Mouse (Mus musculus) forebrain, embryonic 12.5 days (tissue): ENCODE measurements around the gene Ano6. TPM values are rescaled to one million over a fixed set of nuclear protein-coding genes. Genes with fewer than 3 reads are reported as not detected.
A peak's percentile ranks its signal among the peaks of the same experiment; 100 is the strongest.

Experiments used
- ATAC-seq: fragments of 200-750 bp; cut with Nextera tagmentation; 2 replicates; pipeline ENCODE4 v1.8.0; 2017; ENCODE audit warnings: moderate TSS enrichment; ENCODE audit not compliant: low FRiP score
- H3K27ac ChIP-seq: fragments of 300-500 bp; sonication (generic); 2 replicates; pipeline ENCODE4 v1.5.1; 2016; ENCODE audit warnings: mild to moderate bottlenecking
- H3K27me3 ChIP-seq: fragments of 300-500 bp; sonication (generic); 2 replicates; pipeline ENCODE4 v1.6.1; 2016; ENCODE audit warnings: mild to moderate bottlenecking
- H3K36me3 ChIP-seq: fragments of 300-500 bp; sonication (generic); replicated peaks from 2 replicates; pipeline ENCODE4 v1.6.1; 2016; ENCODE audit warnings: mild to moderate bottlenecking
- H3K4me1 ChIP-seq: fragments of 300-500 bp; sonication (generic); 2 replicates; pipeline ENCODE4 v1.6.1; 2016
- H3K4me2 ChIP-seq: fragments of 300-500 bp; sonication (generic); 2 replicates; pipeline ENCODE4 v1.6.1; 2016; ENCODE audit warnings: mild to moderate bottlenecking, moderate library complexity
- H3K4me3 ChIP-seq: fragments of 300-500 bp; sonication (generic); replicated peaks from 2 replicates; pipeline ENCODE4 v1.5.1; 2016; ENCODE audit warnings: mild to moderate bottlenecking
- H3K9ac ChIP-seq: fragments of 300-500 bp; sonication (generic); 2 replicates; pipeline ENCODE4 v1.6.1; 2016; ENCODE audit warnings: mild to moderate bottlenecking
- H3K9me3 ChIP-seq: fragments of 300-500 bp; sonication (generic); 2 replicates; pipeline ENCODE4 v1.6.1; 2016
- WGBS: fragments of 180-500 bp; shearing (Covaris S2); methylation state at CpG from one replicate; pipeline ENCODE4 v1.1.7; 2016; 5-methylcytosine and 5-hydroxymethylcytosine counted together
- polyA plus RNA-seq: library from polyadenylated mRNA; unstranded; fragments of >200 nt; fragmentation: Nextera tagmentation; extraction: Ambion mirVana; gene quantifications from 2 replicates; pipeline ENCODE4 v1.2.1, GENCODE M21; 2016

The Ano6 gene
- polyA plus RNA-seq, 1 experiment from 2014 or later = 36.3 TPM

DNA sequence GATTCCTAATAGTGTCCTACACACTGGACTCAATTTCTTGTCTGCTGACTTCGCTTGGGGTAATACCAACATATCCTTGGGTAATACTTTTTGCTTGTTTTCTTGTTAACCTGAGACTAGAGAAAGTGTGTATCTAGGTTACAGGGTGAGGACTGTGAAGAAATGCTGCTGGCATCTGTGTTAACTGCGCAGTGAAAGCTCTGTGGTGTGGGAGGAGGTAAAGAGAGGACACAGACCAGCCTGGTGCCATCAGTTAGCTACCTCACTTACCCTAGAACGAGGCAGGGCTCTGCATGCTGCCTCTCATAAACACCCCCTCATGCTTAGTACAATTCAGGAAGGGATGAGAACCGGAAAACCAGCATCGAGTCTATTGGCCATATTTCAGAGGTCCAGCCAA lies 32.6 kb upstream of the Ano6 start:
- Histone ChIP-seq H3K4me2 (no peak overlapping the region), H3K4me3 (no peak overlapping the region), H3K9ac (no peak overlapping the region), H3K9me3 (no peaks in the 10 kb centered on the region), H3K4me1 (no peaks in the 10 kb centered on the region), H3K36me3 (no peaks in the 10 kb centered on the region), H3K27me3 (no peaks in the 10 kb centered on the region; the same call in 1 of the 2 replicates), H3K27ac (no peak overlapping the region)
- WGBS = 83% methylated on average over 5 of the region's 5 CpGs
- no peak for ATAC-seq

DNA sequence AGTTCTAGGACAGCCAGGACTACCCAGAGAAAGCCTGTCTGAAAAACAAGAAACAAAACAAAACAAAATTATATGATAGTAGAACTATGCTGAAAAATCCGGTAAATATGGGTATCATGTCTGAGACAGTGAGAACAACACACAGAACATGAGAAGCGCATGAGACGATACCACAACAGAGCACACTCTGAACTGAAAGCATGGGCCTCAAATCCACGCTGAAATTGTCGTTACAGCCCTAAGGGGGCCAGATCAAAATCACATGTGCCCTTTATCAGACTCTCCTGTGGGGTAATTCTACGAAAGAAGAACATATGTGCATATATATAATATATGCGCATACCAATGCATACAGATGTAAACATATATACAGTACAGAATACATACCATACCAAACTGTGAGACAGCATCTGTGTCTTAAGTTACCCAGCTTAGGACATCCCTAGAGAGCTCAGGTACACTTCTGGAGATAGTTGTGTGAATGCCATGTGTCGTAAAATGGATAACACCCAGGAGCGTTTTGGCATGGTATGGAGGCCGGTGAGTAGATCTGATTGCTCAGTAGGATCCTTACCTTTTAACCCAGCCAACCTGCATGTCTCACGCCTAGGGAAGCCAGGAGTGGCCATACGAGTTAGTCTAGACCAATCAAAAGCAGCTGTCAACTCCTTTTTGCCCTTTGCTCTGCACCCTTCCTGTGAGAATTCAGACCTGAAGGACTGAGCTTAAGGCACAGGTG lies 31.8 kb upstream of the Ano6 start:
- no peak overlapping the region for H3K4me2 ChIP-seq
- no peak overlapping the region for H3K4me3 ChIP-seq
- no peaks in the 10 kb centered on the region for H3K36me3 ChIP-seq
- H3K27me3 ChIP-seq = no peaks in the 10 kb centered on the region; the same call in 1 of the 2 replicates
- ATAC-seq = no peak
- H3K9me3 ChIP-seq = no peaks in the 10 kb centered on the region
- no peak overlapping the region for H3K9ac ChIP-seq
- no peaks in the 10 kb centered on the region for H3K4me1 ChIP-seq
- WGBS = 82% methylated on average over 12 of the region's 12 CpGs
- H3K27ac ChIP-seq = no peak overlapping the region

DNA sequence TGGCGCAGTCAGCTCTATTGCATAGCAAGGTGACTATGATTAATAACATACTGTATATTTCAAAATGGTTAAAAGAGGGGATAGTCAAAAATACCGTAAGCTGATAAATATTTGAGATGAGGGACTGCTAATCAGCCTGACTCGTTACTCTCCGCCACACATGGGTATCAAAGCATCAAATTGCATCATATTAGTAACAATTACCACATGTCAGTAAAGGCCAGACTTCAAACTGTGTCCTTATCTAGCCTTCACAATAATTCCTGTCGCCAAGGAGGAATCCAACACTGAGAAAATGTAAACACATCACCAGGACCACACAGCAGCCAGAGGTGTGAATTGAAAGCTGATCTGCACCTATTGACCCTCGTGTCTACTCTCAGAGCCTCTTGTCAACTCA lies 30.8 kb upstream of the Ano6 start:
- Histone ChIP-seq H3K9me3 (no peaks in the 10 kb centered on the region), H3K4me3 (no peak overlapping the region), H3K36me3 (no peaks in the 10 kb centered on the region), H3K27me3 (no peaks in the 10 kb centered on the region; the same call in 1 of the 2 replicates), H3K4me2 (no peak overlapping the region), H3K9ac (no peak overlapping the region), H3K27ac (no peak overlapping the region), H3K4me1 (no peaks in the 10 kb centered on the region)
- no peak for ATAC-seq
- WGBS = 76% methylated on average over 6 of the region's 6 CpGs

DNA sequence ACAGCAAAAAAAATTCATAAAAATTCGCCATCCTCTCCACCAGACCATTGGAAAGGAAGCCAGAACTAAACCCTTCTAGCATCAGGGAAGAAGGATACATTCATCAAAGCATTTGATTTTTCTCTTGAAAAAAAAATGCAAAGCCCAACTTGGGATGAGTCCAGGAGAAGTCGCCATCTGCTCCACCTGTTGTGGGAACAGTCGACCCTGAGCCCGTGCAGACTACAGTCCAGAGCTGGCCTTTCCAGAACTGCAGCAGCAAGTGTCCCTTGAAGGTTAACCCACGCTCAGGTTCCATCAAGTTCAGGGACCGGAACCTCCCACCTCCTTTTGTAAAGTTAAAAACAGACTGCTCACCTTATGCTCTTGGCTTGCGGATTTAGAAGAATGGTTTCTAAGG lies 29.2 kb upstream of the Ano6 start:
- no peak overlapping the region for H3K9ac ChIP-seq
- no peaks in the 10 kb centered on the region for H3K4me1 ChIP-seq
- H3K27me3 ChIP-seq = no peaks in the 10 kb centered on the region; the same call in 1 of the 2 replicates
- WGBS = 83% methylated on average over 7 of the region's 7 CpGs
- no peak overlapping the region for H3K4me2 ChIP-seq
- H3K27ac ChIP-seq = no peak overlapping the region
- H3K9me3 ChIP-seq = no peaks in the 10 kb centered on the region
- no peaks in the 10 kb centered on the region for H3K36me3 ChIP-seq
- no peak for ATAC-seq
- H3K4me3 ChIP-seq = no peak overlapping the region

DNA sequence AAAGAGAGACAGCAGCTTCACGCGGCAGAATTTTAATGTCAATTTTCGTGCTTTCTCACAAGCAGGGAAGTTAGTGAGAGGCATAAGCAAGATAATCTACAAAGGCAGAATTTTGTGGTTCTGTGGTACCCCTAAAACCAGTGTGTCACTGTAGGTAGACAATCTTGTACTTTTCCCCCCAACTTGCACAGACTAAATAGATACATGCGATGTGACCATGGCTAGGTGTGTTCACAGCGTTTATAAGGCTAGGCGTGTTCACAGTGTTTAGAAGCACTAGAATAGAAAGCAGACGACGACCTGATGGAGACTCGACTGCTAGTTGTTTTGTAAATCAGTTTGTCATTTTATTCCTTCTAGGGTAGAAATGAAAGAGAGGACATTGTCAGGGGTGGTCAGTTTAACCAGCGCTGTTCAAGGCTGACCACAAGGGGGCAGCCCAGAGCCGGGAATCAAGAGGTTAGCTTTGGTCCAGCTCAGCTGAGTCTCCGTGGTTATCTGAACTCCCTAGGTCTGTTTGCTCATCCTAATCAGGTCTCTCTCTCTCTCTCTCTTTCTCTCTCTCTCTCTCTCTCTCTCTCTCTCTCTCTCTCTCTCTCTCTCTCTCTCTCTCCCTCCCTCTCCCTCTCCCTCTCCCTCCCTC lies 27.9 kb upstream of the Ano6 start:
- 39% methylated on average over 12 of the region's 12 CpGs for WGBS
- H3K27me3 ChIP-seq = no peaks in the 10 kb centered on the region; the same call in 1 of the 2 replicates
- no peak overlapping the region for H3K4me2 ChIP-seq
- no peak overlapping the region for H3K9ac ChIP-seq
- no peaks in the 10 kb centered on the region for H3K4me1 ChIP-seq
- ATAC-seq = peak; percentile 83; the same call in 1 of the 2 replicates
- H3K9me3 ChIP-seq = no peaks in the 10 kb centered on the region
- H3K27ac ChIP-seq = no peak overlapping the region
- no peaks in the 10 kb centered on the region for H3K36me3 ChIP-seq
- no peak overlapping the region for H3K4me3 ChIP-seq

DNA sequence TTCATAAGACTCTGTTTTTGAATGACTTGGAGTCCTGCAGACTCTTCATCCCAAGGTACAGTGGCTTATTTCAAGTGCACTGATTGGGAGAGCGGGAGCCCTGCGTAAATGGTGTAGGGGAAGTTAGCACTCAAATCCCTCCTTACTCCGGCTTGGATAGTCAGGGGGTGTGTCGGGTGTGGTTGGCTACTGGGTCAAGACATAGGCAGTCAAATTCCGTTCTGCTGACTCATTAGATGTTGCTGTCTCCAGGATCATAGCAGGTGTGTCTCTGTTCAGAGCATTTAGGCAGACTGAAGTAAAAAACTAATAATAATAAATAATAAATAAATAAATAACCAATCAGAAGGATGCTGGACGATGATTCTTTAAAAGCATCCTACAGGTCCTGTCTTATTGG lies 27.2 kb upstream of the Ano6 start:
- 38% methylated on average over 6 of the region's 6 CpGs for WGBS
- H3K27me3 ChIP-seq = no peaks in the 10 kb centered on the region; the same call in 1 of the 2 replicates
- no peaks in the 10 kb centered on the region for H3K36me3 ChIP-seq
- no peaks in the 10 kb centered on the region for H3K4me1 ChIP-seq
- no peak overlapping the region for H3K9ac ChIP-seq
- no peak overlapping the region for H3K4me2 ChIP-seq
- no peak overlapping the region for H3K27ac ChIP-seq
- no peaks in the 10 kb centered on the region for H3K9me3 ChIP-seq
- no peak for ATAC-seq
- H3K4me3 ChIP-seq = no peak overlapping the region

DNA sequence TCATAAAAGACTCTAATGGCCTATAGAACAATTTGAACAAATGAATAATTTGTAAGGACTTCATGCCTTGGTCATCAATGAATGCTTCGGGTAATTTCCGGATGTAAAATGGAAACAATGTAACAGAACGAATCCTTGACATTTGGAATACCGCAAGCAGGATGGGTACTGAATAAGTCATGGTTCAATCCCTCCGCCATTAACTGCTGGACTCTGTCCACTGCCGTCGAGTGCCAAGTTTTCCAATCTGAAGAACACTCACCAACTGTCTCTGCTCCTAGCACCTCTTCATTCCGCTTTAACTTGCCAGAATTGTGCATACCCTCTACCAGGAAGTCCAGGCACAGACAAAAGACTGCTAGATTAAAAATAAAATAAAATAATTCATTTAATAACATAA lies 25.4 kb upstream of the Ano6 start:
- Histone ChIP-seq H3K4me2 (no peak overlapping the region), H3K36me3 (no peaks in the 10 kb centered on the region), H3K9ac (no peak overlapping the region), H3K4me3 (no peak overlapping the region), H3K27me3 (no peaks in the 10 kb centered on the region; the same call in 1 of the 2 replicates), H3K4me1 (no peaks in the 10 kb centered on the region), H3K27ac (no peak overlapping the region), H3K9me3 (no peaks in the 10 kb centered on the region)
- WGBS = 90% methylated on average over 8 of the region's 8 CpGs
- ATAC-seq = no peak

DNA sequence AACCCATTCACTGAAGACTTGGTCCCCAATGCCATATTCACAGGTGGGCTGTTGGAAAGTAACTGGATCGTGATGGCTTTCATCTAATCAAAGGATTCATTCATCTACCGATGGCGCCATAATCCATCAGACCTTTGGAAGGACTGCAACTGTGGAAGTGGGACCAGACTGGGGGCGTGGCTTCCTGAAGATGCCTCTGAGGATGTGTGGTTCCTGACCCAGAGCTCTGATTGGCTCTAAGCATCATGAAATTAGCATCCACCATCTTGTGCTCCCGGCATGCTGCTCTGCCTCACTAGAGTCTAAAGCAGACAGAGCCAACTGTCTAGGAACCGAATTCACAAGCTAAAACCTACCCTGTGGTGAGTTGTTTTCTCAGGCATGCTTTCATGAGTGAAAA lies 24.7 kb upstream of the Ano6 start:
- Histone ChIP-seq H3K36me3 (no peaks in the 10 kb centered on the region), H3K4me1 (no peaks in the 10 kb centered on the region), H3K9ac (no peak overlapping the region), H3K9me3 (no peaks in the 10 kb centered on the region), H3K27me3 (no peaks in the 10 kb centered on the region; the same call in 1 of the 2 replicates), H3K4me2 (no peak overlapping the region), H3K27ac (no peak overlapping the region), H3K4me3 (no peak overlapping the region)
- no peak for ATAC-seq
- 83% methylated on average over 6 of the region's 6 CpGs for WGBS

DNA sequence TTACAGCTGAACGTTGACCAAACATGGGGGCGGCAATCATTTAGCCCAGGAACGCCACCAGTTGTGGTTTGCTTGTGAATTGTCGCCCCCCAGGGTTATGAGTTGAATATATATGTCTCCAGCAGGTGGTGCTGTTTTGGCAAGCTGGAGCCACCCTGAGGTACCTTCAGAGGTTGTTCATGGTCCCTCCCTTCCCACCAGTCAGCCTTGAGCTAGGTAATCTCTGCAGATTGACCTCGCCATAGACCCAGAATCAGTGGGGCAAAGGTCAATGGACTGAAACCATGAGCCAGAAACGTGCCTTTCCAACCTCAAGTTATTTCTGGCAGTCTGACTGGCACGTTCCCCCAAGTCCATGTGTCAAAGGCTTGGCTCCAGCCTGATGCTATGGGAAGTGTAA lies 22.8 kb upstream of the Ano6 start:
- WGBS = 75% methylated on average over 7 of the region's 7 CpGs
- H3K4me1 ChIP-seq = no peaks in the 10 kb centered on the region
- H3K4me3 ChIP-seq = no peak overlapping the region
- no peak for ATAC-seq
- no peak overlapping the region for H3K4me2 ChIP-seq
- no peaks in the 10 kb centered on the region for H3K9me3 ChIP-seq
- H3K27ac ChIP-seq = no peak overlapping the region
- no peak overlapping the region for H3K9ac ChIP-seq
- no peaks in the 10 kb centered on the region for H3K36me3 ChIP-seq
- H3K27me3 ChIP-seq = no peaks in the 10 kb centered on the region

DNA sequence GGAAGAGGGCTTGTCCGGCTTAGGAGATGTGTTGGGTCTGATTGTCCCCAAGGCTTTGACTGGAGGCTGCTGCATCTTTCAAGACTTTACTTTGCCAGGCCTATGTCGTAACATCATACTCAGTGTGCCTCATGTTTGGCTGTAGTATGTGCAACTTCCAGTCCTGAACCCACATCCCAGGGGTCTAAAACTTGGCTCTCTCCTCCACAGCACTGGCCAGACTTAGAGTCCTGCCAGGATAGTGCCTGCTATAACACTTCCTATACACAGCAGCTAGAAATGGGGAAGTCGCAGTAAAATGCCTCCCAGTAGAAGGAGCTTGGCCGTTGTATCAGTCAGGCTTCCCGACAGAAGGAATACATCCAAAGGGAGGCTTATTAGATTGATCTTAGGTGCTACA lies 21.9 kb upstream of the Ano6 start:
- no peaks in the 10 kb centered on the region for H3K4me1 ChIP-seq
- H3K4me3 ChIP-seq = no peak overlapping the region
- no peak for ATAC-seq
- no peak overlapping the region for H3K27ac ChIP-seq
- no peaks in the 10 kb centered on the region for H3K9me3 ChIP-seq
- no peak overlapping the region for H3K9ac ChIP-seq
- H3K36me3 ChIP-seq = no peaks in the 10 kb centered on the region
- no peaks in the 10 kb centered on the region for H3K27me3 ChIP-seq
- no peak overlapping the region for H3K4me2 ChIP-seq
- 89% methylated on average over 5 of the region's 5 CpGs for WGBS

DNA sequence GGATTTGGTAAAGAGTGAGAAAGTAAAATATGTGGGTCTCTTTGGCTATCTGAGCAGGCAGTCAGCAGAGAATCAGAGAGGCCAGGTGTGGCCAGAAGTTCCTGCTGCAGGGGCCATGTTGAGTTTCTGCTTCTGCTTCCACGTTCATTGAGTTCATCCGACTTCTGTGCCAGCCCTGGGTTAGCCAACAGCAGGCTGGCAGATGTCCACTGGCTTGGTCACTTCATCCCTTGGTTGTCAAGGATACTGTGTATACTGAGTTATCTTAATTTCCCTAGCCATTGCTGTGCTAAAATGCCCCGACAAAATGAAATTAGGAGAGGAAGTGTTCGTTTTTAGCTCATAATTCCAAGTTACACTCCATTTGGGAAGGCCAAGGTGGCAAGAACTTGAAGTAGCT lies 21.1 kb upstream of the Ano6 start:
- Histone ChIP-seq H3K27me3 (no peaks in the 10 kb centered on the region), H3K27ac (no peak overlapping the region), H3K9me3 (no peaks in the 10 kb centered on the region), H3K4me3 (no peak overlapping the region), H3K9ac (no peak overlapping the region), H3K4me1 (no peaks in the 10 kb centered on the region), H3K36me3 (no peaks in the 10 kb centered on the region), H3K4me2 (no peak overlapping the region)
- ATAC-seq = no peak
- 85% methylated on average over 4 of the region's 4 CpGs for WGBS

DNA sequence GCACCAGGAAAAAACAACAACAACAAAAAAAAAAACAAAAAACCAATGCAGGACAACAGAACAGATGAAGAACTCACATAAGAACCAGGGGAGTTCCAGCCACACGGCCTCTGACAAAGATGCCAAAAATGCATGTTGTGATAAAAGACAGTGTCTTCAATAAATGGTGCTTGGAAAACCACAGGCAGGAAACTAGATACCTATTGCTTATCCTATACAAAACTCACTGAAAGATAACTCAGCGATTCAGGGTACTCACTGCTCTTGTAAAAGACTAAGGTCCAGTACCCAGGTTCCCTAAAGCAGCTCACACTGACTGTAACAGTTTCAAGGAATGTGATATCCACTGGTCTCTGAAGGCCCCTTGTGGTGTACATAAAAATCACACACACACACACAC lies 20.3 kb upstream of the Ano6 start:
- H3K4me1 ChIP-seq = no peaks in the 10 kb centered on the region
- H3K4me3 ChIP-seq = no peak overlapping the region
- ATAC-seq = no peak
- no peak overlapping the region for H3K9ac ChIP-seq
- WGBS = 95% methylated on average over 2 of the region's 2 CpGs
- no peaks in the 10 kb centered on the region for H3K27me3 ChIP-seq
- H3K27ac ChIP-seq = no peak overlapping the region
- no peaks in the 10 kb centered on the region for H3K36me3 ChIP-seq
- H3K9me3 ChIP-seq = no peaks in the 10 kb centered on the region
- no peak overlapping the region for H3K4me2 ChIP-seq

DNA sequence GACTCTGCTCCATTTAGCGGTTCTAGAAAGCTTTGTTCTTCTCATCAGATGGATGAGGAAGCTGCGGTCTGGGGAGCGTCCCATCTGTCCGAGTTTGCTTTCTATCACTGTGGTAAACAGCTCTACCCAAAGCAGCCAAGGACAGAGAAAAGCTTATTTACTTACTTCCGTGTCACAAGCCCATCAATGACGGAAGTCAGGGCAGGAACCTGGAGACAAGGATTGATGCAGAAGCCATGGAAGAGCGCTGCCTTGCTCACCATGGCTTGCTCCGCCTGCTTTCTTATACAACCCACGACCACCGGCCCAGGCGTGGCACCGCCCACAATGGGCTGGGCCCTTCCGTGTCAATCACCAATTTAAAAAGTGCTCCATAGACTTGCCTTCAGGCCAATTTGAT lies 18.3 kb upstream of the Ano6 start:
- peaks cover 5% of the 10 kb centered on the region; the same call in 1 of the 2 replicates for H3K27me3 ChIP-seq
- H3K27ac ChIP-seq = no peak overlapping the region
- no peak overlapping the region for H3K4me3 ChIP-seq
- H3K4me1 ChIP-seq = no peaks in the 10 kb centered on the region
- no peaks in the 10 kb centered on the region for H3K9me3 ChIP-seq
- no peak overlapping the region for H3K9ac ChIP-seq
- 64% methylated on average over 13 of the region's 13 CpGs for WGBS
- H3K36me3 ChIP-seq = no peaks in the 10 kb centered on the region
- ATAC-seq = no peak
- no peak overlapping the region for H3K4me2 ChIP-seq
